Mouse (Mus musculus): ENCODE measurements around the gene Adam17.

Adam17 gene

DNA sequence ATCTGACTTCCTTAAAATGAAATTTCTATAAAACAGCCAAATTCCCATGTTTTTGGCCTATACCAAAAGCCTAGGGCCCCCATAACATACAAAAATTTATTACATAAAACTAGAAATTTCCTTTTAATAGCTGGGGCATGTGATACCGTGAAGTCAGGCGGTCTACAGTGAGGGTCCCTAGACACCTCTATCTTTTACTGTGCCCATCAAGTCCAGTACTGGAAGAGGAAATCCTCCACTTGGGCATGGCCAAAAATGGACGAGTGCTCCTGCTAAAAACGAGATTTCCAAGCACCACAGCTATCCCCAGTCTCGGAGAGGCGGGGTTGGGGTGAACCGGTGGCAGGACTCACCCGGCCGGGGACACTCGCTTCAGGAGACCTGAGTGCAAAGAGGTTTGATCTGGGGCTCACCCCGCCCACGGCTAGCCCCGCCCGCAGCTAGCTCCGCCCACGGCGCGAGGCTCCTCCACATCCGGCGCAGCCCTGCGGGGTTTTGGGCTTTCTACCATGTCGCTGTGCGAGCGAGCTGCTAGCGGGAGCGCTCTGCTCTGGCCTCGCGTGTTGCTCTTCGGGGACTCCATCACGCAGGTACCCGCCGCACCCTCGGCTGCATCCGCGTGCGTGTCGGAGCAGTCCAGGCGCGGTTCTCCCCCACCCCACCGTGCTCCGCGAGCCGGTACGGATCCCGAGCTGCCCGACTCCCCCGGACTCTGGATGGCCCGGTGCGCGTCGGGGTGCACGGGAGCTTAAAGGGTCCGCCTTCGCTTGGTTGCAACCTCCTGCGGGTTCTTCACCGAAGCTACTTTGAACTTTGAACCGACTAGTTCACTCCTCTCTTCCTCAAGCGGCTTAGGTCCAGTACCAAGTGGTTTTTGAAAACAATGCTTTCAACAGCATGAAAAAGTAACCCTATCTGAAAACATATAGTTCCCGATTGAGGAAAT, 57.2 kb downstream of the Adam17 start, which contains the start of gene Iah1:
TSS of gene Iah1 (plus strand) at position 467 of the 946 bp plus-strand sequence.
- peak; percentile 90 to 91 for DNase-seq (ENCODE audit: low spot score in 2 of 2)

DNA sequence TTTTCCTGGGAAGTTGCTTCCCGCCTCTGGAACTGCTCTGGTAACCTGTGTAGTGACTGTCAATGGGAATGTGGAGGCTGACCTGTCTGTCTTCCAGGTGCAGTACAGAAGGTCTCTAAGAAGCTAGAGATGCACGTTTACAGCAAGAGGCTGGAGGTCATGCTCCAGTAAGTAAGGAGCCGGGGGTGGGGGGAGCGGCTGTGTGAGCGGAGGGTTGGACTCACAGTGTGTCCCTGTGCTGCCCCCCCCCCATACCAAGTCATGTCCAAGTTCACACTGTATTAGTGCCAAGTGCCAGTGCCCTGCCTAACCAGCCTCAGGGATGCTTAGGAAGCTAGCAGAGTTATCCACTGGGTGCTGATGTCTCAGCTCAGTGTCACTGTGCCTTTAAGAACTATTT, 61.2 kb downstream of the Adam17 start:
- no peak for DNase-seq (ENCODE audit: low spot score in 2 of 2)

DNA sequence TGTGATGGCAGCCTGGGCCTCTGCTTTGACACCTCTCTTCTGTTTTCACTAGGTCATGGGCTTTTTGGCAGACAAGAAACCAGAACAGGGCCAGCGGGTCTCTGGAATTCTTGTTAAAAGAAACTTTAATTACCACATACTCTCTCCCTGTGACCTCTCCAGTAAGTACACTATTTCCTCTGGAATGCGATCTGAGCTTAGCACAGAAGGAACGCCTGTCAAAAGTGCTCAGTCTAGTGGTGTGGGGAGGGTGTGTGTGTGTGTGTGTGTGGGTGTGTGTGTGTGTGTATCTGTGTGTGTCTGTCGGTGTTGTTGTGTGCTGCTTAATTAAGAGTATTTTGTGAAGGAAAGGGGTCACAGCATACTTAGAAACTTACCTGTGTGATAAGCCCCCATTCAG, 66.7 kb downstream of the Adam17 start:
- no peak for DNase-seq (ENCODE audit: low spot score in 2 of 2)

DNA sequence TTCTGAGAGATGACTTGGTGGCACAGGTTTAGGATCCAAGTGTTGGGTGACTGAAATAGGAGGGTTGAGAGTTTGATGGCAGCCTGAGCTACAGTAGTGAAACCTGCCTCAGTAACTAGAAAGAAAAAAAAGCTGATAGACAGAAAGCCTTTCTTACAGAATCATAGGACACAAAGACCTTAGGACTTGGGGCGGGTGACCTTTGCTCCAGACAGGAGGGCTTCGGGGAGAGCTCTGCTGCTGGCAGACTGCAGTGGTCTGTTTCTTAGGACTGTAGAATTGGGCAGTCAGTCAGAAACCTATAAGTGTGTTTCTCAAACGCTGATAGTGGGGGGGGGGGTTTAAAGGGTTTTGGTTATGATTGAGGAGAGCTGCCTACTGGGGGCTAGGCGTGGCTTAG, 67.7 kb downstream of the Adam17 start:
- no peak for DNase-seq (ENCODE audit: low spot score in 2 of 2)

DNA sequence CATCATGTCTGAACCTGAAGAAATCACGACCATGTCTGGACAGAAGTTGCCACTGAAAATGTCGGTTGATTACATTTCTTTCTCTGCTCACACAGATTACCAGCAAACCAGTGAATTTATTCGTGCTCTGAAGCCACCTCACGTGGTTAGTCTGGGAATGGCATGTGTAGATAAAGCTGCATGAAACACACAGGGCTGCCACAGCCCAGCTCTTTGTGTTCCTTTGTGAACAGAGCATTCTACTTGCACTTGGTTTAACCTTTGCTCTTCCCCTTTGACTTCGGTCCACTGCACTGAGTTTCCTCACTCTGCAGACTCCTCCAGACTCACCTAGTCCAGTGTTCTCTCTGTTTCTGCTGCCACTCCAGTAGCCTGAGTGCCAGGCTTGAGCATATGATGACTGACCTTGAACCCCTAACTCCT, 71.1 kb downstream of the Adam17 start:
- no peak for DNase-seq (ENCODE audit: low spot score in 2 of 2)

DNA sequence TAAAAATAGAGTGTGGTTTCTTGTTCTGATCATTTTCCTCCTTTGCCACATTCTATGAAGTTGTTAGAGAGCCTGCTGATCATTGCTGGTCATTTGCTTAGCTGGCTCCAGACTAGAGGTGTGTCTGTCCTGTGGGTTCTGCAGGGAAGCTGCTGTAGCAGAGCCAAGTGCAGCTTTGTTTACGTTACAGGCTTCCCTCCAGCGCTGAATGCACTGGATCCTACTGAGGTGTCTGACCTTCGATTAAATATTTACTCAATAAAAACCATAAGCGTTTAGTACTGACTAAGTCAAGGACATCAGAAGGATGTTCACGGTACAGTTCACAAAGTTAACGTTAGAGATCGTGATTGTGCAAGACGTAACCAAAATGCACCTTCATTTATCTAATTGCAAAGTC, 71.5 kb downstream of the Adam17 start:
- DNase-seq (ENCODE audit: low spot score in 2 of 2): no peak

DNA sequence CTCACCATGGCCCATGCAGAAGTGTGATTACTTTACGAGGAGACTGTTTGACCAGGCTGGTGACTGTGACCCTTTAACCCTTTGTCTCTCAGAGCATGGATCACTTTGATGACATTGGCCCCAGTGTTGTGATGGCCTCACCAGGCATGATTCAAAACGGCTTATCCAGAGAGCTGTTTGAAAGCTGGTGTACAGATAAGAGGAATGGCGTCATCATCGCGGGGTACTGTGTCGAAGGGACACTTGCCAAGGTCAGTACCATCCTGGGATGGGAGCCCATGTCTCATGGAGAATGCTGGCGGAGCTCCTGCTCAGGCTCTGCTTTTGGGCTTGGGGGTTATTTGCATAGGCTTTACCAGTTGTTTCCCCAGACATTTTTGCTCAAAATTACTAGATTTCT, 72.1 kb downstream of the Adam17 start:
- no peak for DNase-seq (ENCODE audit: low spot score in 2 of 2)

DNA sequence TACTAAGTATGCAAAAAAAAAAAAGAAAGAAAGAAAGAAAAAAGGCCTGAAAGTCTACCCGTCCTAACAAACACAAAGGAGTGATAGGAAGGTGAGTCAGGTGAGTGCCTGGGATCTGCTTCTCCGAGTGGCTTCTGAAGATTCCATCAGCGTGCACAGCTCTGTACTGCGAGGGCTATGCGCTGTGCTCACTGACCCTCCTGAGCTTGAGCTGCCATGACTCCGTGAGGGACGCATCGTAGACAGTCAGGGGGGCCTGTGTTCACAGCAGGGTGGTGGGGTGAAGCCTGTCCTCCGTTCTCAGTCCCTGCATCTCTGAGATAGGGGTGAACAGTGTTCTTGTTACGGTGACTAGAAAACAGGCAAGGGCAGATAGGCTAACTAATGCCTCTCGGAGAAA, 74.6 kb downstream of the Adam17 start:
- no peak for DNase-seq (ENCODE audit: low spot score in 2 of 2)

DNA sequence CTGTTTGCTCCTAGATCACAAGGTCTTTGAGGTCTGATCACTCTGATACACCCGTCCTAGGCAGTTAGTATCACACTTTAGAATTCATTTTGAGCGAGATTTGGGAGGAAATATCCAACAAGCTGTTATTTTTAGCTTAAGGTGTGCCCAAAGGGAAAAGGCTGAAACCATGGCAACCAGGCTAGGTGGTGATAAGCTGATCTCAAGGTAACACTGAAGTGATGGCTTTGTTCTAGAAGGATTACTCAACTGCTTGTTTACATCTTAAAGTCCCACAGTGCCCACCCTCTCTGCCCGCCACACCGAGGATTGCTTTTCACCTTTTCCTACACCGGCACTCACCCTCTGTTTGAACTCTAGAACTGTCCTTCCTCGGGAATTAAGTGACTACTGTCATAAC, 83.8 kb downstream of the Adam17 start:
- DNase-seq (ENCODE audit: low spot score in 2 of 2): no peak

DNA sequence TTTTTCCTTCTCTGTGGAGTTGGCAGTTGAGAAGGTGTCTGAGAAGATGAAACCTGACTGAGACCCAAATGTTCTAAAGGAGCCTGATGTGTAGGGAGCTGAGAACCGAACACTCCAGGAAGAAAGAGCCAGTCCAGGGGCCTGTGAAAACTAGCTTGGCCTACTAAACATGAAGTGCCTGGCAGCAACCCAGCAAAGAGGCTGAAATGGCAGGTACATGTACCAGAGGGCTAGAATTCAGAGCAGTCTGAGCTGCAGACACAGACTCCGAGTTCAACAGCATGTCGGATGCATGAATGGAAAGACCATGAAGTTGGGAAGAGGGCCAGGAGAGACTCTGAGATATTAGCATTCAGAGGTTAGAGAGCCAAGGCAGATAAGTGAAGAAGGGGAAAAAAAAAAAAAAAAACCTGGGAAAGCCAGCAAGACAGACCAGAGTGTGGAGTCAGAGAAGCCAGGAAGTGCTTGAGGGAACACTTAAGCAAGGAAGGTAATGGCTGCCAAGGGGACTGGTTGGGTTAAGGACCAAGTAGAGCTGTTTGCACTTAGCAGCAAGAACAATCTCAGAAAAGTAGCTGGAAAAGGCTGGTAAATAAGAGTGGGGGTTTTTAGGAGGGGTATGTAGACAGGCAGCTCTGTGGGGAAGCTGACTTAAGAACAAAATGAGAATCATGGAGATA, 84.6 kb downstream of the Adam17 start:
- no peak for DNase-seq (ENCODE audit: low spot score in 2 of 2)

DNA sequence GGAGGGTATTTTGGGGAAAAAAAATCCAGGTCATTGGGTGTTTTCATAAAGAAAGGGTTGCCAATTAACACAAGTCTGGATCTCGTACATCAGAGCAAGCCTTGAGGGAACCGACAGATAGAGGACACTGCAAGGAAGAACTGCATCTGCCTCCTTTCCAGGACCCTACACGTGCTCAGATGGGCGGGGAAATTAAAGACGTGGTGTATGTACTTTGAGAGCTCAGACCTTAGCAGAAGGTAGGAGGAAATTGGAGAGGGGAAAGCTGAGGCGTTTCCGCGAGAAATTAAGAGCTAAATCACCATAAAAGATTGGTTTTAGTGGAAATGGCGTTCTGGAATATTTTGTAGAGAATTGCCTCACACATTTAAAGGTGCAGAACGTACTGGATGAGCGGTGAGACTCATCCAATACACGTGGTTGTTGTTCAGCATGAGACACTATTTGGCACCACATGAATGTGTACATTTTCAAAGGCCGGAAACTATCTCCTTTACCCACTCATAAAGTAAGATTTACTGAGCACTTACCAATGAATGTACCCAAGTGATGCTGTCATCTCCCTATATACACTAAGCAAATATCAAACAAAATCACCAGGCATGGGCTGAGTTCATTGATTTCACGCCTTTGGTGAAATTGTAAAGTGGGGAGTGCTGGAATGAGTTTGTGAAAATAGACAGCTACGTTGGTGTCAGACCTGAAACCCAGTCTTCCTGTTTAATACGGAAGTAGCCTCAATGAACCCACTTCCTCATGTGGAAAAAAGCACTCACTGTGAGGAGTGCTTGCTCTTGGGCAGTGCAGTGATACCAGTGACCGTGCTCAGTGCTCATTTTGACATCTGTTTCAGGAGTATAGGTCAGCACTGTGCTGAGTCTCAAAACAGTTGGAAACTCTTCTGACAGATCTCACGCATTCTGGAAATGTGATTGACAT, 86.5 kb downstream of the Adam17 start:
- peak; percentile 64 to 72 for DNase-seq (ENCODE audit: low spot score in 2 of 2)

DNA sequence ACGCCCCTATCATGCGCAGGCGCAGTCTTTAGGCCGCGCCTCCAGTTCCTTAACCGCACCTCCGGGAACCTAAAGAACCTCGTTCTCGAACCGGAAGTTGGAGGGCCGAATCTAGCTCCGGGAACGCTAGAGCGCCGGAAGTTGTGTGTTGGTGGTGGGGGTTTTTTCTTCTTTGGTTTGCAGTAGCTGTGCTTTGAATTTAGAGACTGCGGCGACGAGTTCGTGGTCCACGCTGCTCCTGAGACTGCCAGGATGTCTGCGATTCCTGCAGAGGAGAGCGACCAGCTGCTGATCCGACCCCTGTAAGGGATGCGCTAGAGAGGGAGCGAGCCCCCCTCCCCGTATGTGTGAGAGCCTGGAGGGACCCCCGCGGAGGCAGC, 87.2 kb downstream of the Adam17 start, which contains the start of gene Itgb1bp1:
TSS of gene Itgb1bp1 (minus strand) at position 42 of the 380 bp plus-strand sequence.
- peak; percentile 96 to 97 for DNase-seq (ENCODE audit: low spot score in 2 of 2)

DNA sequence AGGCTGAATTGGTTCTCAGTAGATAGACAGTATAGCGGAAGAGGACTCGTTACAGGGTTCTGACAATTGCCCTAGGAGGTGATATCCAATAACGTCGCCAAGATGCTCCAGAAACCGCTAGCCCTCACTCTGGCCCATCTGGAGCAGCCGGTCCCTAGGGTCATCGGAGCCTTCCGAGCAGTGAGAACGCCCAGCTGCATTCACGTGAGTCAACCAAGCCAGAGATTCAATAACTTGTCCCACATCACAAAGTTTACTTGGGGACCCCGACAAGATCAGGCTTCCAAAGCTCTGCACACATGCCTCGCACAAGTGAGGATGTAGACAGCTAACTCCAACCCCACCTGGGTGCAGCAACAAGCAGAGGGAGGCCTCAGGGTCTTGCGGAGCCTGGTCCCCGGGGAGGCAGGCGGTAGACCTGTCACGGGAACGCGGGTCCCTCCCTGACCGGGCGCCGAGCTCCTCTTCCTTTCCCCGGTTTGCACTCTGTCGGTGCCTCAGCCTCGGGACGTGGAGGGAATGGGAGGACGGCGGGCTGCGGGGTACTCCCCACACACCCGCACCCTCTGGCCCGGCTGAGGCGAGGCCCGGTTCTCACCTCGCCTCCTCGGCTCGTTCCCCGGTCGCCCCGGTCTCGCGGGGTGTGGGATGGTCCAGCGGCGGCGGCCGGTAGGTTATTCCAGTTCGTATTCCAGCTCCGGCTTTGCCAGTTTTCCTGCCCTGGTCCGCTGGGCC, 87.8 kb downstream of the Adam17 start:
- DNase-seq (ENCODE audit: low spot score in 2 of 2): no peak

DNA sequence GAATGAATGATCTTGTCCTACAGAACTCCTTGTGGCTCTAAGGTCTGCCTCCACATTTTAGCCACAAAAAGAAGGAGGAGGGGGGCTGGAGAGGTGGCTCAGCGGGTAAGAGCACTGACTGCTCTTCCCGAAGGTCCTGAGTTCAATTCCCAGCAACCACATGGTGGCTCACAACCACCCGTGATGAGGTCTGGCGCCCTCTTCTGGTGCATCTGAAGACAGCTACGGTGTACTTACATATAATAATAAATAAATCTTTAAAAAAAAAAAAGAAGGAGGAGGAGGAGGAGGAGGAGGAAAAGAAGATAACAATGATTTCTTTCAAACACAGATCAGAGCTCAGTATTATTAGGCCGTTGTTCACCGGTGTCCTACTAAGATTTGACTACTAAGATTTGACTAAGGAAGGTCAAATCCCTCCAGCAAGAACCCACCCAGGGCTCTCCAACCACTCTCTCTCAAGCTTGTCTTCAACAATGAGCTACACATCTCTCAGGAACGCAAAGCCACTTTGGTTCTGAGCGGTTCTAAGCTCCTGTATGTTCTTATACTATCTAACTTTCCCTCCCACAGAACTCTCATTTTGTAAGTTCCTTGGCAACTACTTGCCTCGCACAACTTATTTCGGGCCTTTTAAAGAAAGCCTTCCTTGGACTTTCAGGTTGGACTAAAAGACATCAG, 88.5 kb downstream of the Adam17 start, which contains the start of gene Cpsf3:
TSS of gene Cpsf3 (plus strand) at position 631 of the 681 bp plus-strand sequence.
- DNase-seq (ENCODE audit: low spot score in 2 of 2): no peak

DNA sequence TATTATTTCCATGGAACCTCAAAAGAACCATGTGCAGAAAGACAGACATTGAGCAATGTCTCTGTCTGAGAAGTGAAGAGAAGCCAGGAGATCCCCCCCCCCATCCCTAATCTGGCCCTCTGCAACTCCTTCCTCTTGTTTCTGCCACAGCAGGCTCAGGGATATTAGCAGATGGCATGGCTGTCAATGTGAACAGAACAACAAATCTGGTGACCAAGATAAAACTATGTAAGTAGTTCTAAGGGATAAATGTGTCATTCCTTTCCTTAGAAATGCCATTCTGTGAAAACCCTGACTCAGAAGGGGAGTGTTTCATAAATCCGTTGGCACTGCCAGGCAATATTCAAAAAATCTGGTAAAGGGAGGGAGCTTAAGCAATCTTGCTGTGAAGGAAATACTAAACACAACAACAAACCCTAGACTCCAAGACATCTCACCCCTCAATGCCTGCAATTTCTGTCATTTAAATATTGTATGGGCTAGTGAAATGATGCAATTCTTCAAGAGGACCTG, 96.0 kb downstream of the Adam17 start:
- DNase-seq (ENCODE audit: low spot score in 2 of 2): no peak

DNA sequence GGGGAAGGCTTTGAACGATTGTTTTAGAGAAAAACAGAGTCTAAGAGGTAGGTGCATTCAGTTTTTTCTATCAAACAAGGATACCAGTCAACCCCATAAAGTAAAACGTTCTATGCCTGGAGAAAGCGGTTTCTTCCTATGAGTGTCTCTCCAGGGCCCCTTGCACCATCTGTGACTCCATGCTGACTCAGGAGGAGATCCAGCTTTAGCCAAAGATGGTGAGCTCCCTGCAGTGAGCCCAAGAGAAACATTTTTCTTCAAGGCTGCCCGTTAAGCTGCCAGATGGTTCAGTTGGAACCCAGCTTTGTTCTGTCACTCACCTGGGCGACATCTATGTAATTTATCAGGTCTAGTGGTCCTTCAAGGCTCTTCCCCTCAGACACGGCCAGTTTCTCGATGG, 99.0 kb downstream of the Adam17 start:
- no peak for DNase-seq (ENCODE audit: low spot score in 2 of 2)
